Mouse (Mus musculus) stomach, embryonic 16.5 days (tissue): ENCODE data around the gene Zfp217. TPM values are rescaled to one million over a fixed set of nuclear protein-coding genes. Genes with fewer than 3 reads are reported as not detected.

Source experiments
- ATAC-seq: fragments of 200-750 bp; cut with Nextera tagmentation; 2 replicates; pipeline ENCODE4 v1.8.0; 2017; ENCODE audit warnings: moderate number of reproducible peaks, moderate TSS enrichment; ENCODE audit not compliant: insufficient read depth, low FRiP score
- H3K27ac ChIP-seq: fragments of 300-500 bp; sonication (generic); 2 replicates; pipeline ENCODE4 v1.5.1; 2014; ENCODE audit warnings: low read length
- H3K27me3 ChIP-seq: fragments of 300-500 bp; sonication (generic); 2 replicates; pipeline ENCODE4 v1.6.1; 2014; ENCODE audit warnings: low read length, control low read depth, mixed read lengths; ENCODE audit not compliant: control insufficient read depth, insufficient read depth
- H3K36me3 ChIP-seq: fragments of 300-500 bp; sonication (generic); 2 replicates; pipeline ENCODE4 v1.6.1; 2014; ENCODE audit warnings: low read length; ENCODE audit not compliant: control insufficient read depth, insufficient read depth
- H3K4me1 ChIP-seq: fragments of 300-500 bp; sonication (generic); 2 replicates; pipeline ENCODE4 v1.6.1; 2014; ENCODE audit warnings: low read length, control low read depth, mixed read lengths; ENCODE audit not compliant: control insufficient read depth, insufficient read depth
- H3K4me2 ChIP-seq: fragments of 300-500 bp; sonication (generic); 2 replicates; pipeline ENCODE4 v1.6.1; 2014; ENCODE audit warnings: low read depth, low read length, mixed read lengths
- H3K4me3 ChIP-seq: fragments of 300-500 bp; sonication (generic); replicated peaks from 2 replicates; pipeline ENCODE4 v1.5.1; 2014; ENCODE audit warnings: mild to moderate bottlenecking, low read length
- H3K9ac ChIP-seq: fragments of 300-500 bp; sonication (generic); 2 replicates; pipeline ENCODE4 v1.6.1; 2014; ENCODE audit warnings: low read length
- H3K9me3 ChIP-seq: fragments of 300-500 bp; sonication (generic); replicated peaks from 2 replicates; pipeline ENCODE4 v1.6.1; 2016; ENCODE audit warnings: low read length, control low read depth; ENCODE audit not compliant: control insufficient read depth
- WGBS: fragments of 180-500 bp; shearing (Covaris S2); extraction: QIAGEN DNeasy Blood & Tissue Kit; methylation state at CpG from one replicate; pipeline ENCODE4 v1.1.7; 2014; 5-methylcytosine and 5-hydroxymethylcytosine counted together
- polyA plus RNA-seq: library from polyadenylated mRNA; unstranded; fragments of >200 nt; fragmentation: Nextera tagmentation; extraction: Ambion mirVana; gene quantifications from 2 replicates; pipeline ENCODE4 v1.2.1, GENCODE M21; 2015

Gene Zfp217
- polyA plus RNA-seq, 1 experiment from 2014 or later: 3.2 TPM

GRCm38 (mm10) chr2:170131981-170132460 is 15.9 kb downstream of the Zfp217 start:
- H3K9me3 ChIP-seq: no peaks in the 10 kb centered on the region
- peak overlapping the region; percentile 78 for H3K4me2 ChIP-seq
- no peak for ATAC-seq
- no peaks in the 10 kb centered on the region for H3K27me3 ChIP-seq
- peak overlapping the region; percentile 81 for H3K27ac ChIP-seq
- 14% methylated on average over 10 of the region's 10 CpGs for WGBS
- peak overlapping the region; percentile 93 for H3K4me3 ChIP-seq
- H3K9ac ChIP-seq: 0 out of 2 replicates have a peak overlapping the region, but pooled peaks have one; percentile 1
- H3K4me1 ChIP-seq: peaks cover 39% of the 10 kb centered on the region
- H3K36me3 ChIP-seq: no peaks in the 10 kb centered on the region

GRCm38 (mm10) chr2:170130780-170131645 is 16.9 kb downstream of the Zfp217 start:
- H3K27me3 ChIP-seq: no peaks in the 10 kb centered on the region
- under 1% methylated on average over 100 of the region's 122 CpGs for WGBS
- no peaks in the 10 kb centered on the region for H3K36me3 ChIP-seq
- H3K9ac ChIP-seq: peak overlapping the region; percentile 99
- peak overlapping the region; percentile 93 for H3K4me3 ChIP-seq
- peak overlapping the region; percentile 95 for H3K27ac ChIP-seq
- H3K9me3 ChIP-seq: no peaks in the 10 kb centered on the region
- peaks cover 39% of the 10 kb centered on the region for H3K4me1 ChIP-seq
- ATAC-seq: peak; percentile 90
- peak overlapping the region; percentile 78 for H3K4me2 ChIP-seq

GRCm38 (mm10) chr2:170129923-170130779 is 17.8 kb downstream of the Zfp217 start:
- ATAC-seq: peak; percentile 10; the same call in 1 of the 2 replicates
- Histone ChIP-seq H3K4me1 (peaks cover 39% of the 10 kb centered on the region), H3K4me2 (peak overlapping the region; percentile 78), H3K27ac (peak overlapping the region; percentile 95), H3K9me3 (no peaks in the 10 kb centered on the region), H3K4me3 (peak overlapping the region; percentile 93), H3K36me3 (no peaks in the 10 kb centered on the region), H3K27me3 (no peaks in the 10 kb centered on the region), H3K9ac (peak overlapping the region; percentile 99)
- WGBS: under 1% methylated on average over 47 of the region's 48 CpGs

- Histone ChIP-seq H3K36me3 (no peaks in the 10 kb centered on the region), H3K4me3 (peak overlapping the region; percentile 93), H3K4me2 (peak overlapping the region; percentile 78), H3K27ac (peak overlapping the region; percentile 95), H3K27me3 (no peaks in the 10 kb centered on the region), H3K9ac (peak overlapping the region; percentile 99), H3K9me3 (no peaks in the 10 kb centered on the region), H3K4me1 (peaks cover 39% of the 10 kb centered on the region)
- whole genome bisulfite sequencing: 28% methylated on average over 5 of the region's 5 CpGs
- no peak for ATAC-seq
Measured at GRCm38 (mm10) chr2:170129248-170129922, 18.5 kb downstream of the Zfp217 start.

- H3K9me3 ChIP-seq: no peaks in the 10 kb centered on the region
- H3K9ac ChIP-seq: peak overlapping the region; percentile 51; the same call in 1 of the 2 replicates
- H3K4me3 ChIP-seq: peak overlapping the region; percentile 93; the same call in 1 of the 2 replicates
- ATAC-seq: no peak
- no peaks in the 10 kb centered on the region for H3K27me3 ChIP-seq
- peaks cover 38% of the 10 kb centered on the region for H3K4me1 ChIP-seq
- H3K27ac ChIP-seq: peak overlapping the region; percentile 95
- peak overlapping the region; percentile 78 for H3K4me2 ChIP-seq
- WGBS: 30% methylated on average over 7 of the region's 7 CpGs
- no peaks in the 10 kb centered on the region for H3K36me3 ChIP-seq
Measured at GRCm38 (mm10) chr2:170128461-170129247, 19.2 kb downstream of the Zfp217 start.

GRCm38 (mm10) chr2:170127523-170127922 is 20.4 kb downstream of the Zfp217 start:
- ATAC-seq: no peak
- no peaks in the 10 kb centered on the region for H3K27me3 ChIP-seq
- H3K4me2 ChIP-seq: no peak overlapping the region
- 59% methylated on average over 3 of the region's 3 CpGs for WGBS
- H3K27ac ChIP-seq: no peak overlapping the region
- peaks cover 3% of the 10 kb centered on the region; the same call in 1 of the 2 replicates for H3K36me3 ChIP-seq
- H3K9ac ChIP-seq: 0 out of 2 replicates have a peak overlapping the region, but pooled peaks have one; percentile 16
- no peak overlapping the region for H3K4me3 ChIP-seq
- peaks cover 30% of the 10 kb centered on the region for H3K4me1 ChIP-seq
- H3K9me3 ChIP-seq: no peaks in the 10 kb centered on the region

GRCm38 (mm10) chr2:170126266-170126665 is 21.6 kb downstream of the Zfp217 start:
- Histone ChIP-seq H3K27me3 (no peaks in the 10 kb centered on the region), H3K27ac (no peak overlapping the region), H3K4me3 (no peak overlapping the region), H3K9ac (no peak overlapping the region), H3K4me2 (no peak overlapping the region), H3K9me3 (no peaks in the 10 kb centered on the region), H3K36me3 (peaks cover 6% of the 10 kb centered on the region; the same call in 1 of the 2 replicates), H3K4me1 (peaks cover 25% of the 10 kb centered on the region)
- ATAC-seq: no peak
- WGBS: 70% methylated on average over 1 of the region's 1 CpGs

- Histone ChIP-seq H3K4me3 (no peak overlapping the region), H3K9ac (no peak overlapping the region), H3K27ac (no peak overlapping the region), H3K4me2 (no peak overlapping the region), H3K9me3 (no peaks in the 10 kb centered on the region), H3K36me3 (peaks cover 23% of the 10 kb centered on the region; the same call in 1 of the 2 replicates), H3K4me1 (peaks cover 5% of the 10 kb centered on the region; the same call in 1 of the 2 replicates), H3K27me3 (no peaks in the 10 kb centered on the region)
- no peak for ATAC-seq
- WGBS: 75% methylated on average over 7 of the region's 7 CpGs
Measured at GRCm38 (mm10) chr2:170122197-170122596, 25.7 kb downstream of the Zfp217 start.
